Mouse (Mus musculus) heart, postnatal 36 days (tissue): ENCODE measurements around the gene N6amt1. TPM values are rescaled to one million over a fixed set of nuclear protein-coding genes. Genes with fewer than 3 reads are reported as not detected.

Source experiments
- DNase-seq, 2 experiments: peaks; one replicate each; pipeline ENCODE4 v3.0.0; 2021 to 2022
- intact Hi-C: fragments of 180-260 bp; cut with DNase I; formaldehyde crosslinking; loops from one replicate; pipeline ENCODE4 v1.15.1; 2025
- total RNA-seq, 2 experiments: library from RNA; stranded (reverse); gene quantifications; 2 replicates each; pipeline ENCODE4 v1.2.3; 2021

The N6amt1 gene
- total RNA-seq: 10 to 100 TPM; 17.4 to 21.8 TPM

DNA sequence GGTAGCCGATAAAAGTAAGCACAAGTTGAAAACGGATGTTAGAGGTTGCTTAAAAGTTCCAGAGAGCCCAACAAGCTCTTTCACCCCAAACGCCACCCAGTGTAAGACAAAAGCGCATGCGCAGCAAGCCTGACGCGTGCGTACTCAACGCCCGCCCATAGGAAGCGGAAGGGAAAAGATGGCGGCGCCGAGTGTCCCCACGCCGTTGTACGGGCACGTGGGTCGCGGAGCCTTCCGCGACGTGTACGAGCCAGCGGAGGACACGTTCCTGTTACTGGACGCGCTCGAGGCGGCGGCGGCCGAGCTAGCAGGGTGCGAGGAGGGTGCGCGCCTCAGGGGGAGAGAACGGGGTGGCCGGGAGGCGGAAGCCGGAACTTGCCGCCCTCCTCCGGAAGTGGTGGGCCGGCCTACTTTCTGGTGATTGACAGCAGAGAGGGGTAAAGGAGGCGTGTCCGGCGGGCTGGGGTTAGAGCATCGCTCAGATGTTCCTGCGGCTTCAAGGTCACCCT is at the start of gene N6amt1:
N6amt1 (plus strand) TSS at position 111 of the 509 bp plus-strand sequence.
- intact Hi-C loops: loop anchor here (5.0 kb wide), 1 partner anchor 87 kb away; no protein-coding TSS in a partner anchor
- DNase-seq: peak; percentile 92 to 99

DNA sequence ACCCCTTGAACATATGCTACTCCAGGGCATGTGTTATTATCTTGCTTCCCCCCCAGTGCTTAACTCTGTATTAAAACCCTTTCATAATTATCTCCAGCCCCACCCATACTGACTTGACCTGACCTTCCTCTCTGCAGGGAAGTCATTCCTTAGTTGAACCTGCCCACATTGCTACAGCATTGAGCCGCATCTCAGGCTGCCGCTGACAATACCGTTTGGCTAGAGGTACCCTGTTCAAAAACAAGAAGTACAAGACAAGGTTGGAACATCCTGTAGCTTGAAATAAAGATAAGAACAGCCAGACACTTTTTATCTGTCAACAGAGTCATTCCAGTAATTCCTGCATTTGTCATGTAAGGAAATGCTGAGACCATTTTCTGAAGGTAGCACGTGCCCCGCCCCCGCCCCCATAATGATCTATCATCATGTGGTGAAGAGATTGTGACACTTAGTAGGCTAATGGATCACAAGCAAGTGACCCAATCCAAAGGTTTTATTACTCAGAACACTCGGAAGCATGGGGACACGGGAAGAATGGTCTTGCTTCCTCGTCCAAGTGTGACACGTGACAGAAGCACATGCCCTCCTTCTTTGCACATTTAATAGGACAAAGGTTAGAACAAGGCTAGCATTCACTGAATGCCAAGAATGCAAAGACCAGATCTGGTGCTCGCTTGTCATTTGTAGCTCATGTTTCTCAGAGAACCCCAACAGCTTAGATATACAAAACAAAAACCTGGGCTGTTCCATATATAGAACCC is 48.6 kb upstream of the N6amt1 start:
- intact Hi-C loops: loop anchor here (5.0 kb wide), 1 partner anchor 43 kb away; no protein-coding TSS in a partner anchor
- peak in 1 of 2 experiments; percentile 23 for DNase-seq

DNA sequence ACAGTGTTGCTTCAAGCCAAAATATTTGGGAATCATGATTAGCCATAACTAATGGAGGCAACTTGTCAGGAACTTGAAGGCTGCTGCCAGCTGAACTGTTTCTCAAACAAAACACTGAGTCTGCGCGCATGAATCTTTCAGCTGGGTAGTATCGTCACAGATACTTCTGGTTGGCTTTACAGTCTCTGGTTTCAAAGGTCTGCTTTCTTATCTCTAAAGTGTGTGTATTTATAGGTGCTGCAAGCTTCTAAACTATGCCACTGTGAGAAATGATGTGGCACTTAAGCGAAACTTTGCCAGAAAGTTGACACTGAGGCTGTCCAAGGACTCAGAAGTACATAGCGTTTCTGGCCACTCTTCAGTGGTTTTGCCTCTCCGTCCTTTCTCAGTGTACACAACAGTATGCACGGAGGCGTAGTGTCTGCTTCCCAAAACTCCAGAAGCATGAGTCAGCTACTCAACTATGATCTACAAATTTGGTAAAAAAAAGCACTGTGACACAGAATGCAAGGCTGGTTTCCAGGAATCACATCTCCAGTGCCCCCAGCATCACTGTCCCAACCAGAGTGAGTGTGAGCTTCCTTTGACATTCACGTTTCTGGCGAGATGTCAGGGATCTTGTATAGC is 46.8 kb upstream of the N6amt1 start:
- DNase-seq: peak; percentile 17 to 38
- intact Hi-C loops: loop anchor here (5.0 kb wide), 1 partner anchor 45 kb away; no protein-coding TSS in a partner anchor

DNA sequence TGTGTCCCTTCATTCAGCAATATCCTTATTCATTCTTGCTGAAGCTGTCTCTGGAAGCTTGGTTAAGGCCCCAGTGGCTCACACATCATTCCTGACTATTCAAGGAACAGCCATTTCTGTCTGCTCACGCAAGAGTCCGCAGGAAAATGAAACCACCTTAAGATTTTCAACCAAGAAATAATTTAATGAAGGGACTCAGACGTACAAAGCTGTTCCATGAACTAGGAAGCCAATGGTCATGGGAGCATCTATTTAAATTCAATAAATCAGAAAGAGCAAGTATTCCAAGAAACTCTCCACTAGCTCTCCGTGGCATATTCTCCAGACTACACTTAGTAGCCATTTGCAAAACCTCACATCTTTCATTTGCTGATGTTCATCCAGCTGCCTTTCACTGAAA is 43.3 kb upstream of the N6amt1 start:
- DNase-seq: no peak
- intact Hi-C loops: no loop called here

DNA sequence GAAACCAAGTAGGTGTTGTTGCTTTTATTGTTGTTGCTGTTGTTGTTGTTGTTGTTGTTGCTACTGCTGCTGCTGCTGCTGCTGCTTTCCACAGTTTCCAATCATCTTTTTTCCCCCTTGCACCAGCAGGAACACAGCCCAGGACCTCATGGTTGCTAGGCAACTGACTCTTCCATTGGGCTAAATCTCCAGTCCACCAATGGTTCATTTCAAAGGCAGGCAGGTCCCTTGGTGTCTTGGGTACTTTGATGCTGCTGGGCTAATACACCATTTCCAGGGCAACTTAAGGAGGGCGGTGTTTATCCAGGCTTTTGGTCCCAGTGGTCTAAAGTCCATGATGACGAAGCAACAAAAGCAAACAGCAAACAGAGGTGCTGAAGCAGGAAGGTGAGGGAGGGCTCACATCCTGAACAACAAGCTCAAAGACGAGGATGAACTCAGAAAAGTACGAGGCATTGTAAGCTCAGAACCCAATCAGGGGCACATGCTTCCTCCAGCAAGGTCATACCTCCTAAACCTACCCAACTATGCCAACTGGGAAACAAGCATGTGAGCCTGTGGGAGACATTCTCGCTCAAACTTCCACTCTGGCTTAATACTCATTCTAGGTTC is 35.7 kb upstream of the N6amt1 start:
- intact Hi-C loops: no loop called here
- DNase-seq: no peak

DNA sequence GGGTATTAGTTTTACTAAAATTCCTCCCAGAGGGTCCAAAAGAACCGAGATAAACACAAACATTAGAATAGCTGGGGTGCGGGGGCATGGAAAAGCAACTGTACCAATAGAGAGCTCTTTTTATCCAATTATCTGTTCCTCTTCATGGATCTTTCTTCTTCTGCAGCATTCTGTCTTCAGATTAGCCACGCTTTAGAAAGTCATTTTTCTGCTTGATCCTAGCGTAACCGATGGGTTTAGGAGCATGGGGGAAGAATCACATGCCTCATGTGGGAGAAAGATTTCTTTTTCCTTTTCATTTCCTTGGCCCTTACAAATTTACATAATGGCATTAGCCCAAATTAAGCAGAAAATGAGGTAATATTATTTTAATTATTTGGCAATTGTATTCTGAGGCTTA is 35.0 kb upstream of the N6amt1 start:
- no peak for DNase-seq
- intact Hi-C loops: no loop called here

DNA sequence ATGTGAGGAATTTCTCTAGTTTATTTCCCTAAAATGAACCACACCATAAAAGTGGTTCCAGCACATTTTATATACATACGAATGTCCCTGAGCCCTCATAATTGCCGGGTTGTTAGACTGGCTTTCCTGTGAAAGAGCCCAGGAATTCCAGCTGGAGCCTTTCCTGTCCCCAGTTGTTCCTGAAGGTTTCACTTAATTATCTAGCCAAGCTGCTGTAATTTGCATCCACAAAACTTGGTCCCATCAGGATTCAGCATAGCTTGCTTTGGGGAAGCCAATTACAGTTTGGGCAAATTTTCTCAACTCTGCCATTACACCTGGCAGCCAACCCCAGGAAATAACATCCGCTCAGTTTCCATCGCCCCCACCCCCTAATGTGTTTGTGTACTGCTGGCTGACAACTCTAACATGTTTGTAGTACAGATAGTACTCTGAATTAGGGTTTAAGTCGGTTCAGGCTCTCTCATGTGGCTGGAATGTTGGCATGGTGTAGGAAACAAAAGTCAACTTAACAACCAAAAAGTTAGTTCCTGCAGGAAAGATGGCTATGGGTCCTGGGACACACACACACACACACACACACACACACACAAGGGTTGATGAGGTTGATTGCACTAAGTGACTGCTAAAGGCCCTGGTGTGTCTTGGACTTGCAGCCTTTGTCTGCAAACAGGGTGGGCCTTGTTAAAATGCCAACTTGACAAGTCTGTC is 34.3 kb upstream of the N6amt1 start:
- peak in 1 of 2 experiments; percentile 31 for DNase-seq
- intact Hi-C loops: no loop called here

DNA sequence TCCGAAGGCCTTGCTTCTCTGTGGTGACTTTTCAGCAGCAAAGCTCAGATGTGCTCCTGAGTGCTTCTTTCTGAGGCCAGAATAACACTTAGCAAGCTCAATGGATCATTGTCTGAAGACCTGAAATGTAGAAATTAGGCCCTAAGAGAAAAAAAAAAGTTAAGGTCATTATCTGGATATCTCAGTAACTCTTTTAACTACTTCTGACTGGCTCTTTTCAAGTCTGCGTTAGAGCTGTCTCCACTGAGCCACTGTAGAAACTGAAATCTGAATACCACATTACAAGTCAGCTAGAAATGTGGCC is 33.8 kb upstream of the N6amt1 start:
- no peak for DNase-seq
- intact Hi-C loops: no loop called here

DNA sequence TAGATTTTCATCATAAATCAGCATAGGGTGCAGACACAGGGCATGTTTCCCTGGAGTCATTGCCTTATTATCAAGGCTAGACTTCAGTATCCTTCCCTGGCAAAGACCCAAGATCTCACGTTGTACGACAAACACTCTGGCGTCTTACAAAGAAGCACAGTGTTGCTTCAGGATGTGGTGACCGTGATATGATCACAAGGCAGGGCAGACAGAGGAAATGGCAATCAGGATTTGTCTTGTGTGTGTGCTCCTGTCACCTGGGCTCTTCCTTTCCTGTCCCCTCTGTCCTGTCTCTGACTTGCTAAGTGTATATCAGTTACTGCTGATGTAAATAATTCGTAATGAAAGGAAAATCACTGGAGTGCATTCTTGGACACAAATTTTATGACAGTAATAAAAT is 29.4 kb upstream of the N6amt1 start:
- DNase-seq: no peak
- intact Hi-C loops: no loop called here

DNA sequence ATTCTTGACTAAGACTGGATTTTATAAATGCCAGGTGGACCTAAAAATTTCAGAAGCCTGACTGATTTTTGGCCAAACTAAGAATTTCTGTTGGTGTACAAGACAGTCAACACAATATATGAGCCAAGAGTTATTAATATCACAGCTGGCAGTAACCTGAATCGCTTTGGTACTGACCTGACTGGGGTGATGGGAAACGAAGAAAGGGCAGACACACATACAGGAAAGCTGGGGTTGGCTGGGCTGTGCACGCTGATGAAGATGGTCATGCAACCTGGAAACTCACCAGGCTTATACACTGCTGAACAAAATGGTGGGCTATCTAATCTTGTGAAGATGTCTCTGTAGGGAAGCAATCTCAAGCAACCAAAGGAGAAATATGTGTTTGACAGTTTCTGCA is 24.0 kb upstream of the N6amt1 start:
- DNase-seq: no peak
- intact Hi-C loops: no loop called here

DNA sequence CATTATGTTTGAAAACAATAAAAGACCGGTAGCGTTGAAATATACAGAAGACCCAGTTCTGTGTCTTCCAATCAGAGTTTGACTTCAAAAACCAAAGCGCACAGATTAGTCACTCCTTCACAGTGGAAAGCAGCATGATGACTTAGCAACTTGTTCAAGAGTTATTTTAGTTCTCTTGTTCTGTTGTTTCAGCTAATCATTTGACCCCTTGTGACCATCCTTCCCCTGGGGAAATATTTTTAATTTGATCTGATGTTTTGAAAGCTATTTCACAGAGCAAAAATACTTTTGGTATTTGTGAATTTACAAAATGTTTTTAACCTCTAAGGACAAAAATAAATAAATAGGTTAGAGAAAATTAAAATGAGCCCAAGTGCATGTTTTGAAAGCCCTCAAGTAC is 19.2 kb upstream of the N6amt1 start:
- DNase-seq: no peak
- intact Hi-C loops: no loop called here

DNA sequence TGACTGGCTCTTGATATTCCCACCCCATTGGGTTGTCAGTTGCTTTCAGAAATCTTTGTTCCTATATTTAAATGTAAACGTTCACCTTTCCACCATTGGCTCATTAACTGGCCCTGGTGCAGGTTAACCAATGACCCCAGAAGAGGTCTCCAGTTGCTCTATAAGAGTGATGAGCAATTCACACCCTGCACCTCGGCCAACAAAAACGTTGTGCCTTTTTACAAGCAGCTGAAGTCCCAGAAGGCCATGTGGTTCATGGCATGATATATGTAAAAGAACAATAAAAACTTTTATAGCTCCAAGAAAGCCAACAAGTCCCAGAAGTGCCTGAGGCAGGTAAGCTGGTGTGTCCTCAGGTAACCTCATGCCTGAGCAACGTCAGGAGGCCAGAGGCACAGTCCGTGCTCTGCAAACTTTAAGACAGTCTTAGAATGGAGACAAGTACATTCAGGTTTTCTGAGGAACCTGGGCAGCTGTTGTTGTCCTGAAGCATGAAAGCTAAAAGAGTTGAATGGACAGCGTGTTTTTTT is 12.9 kb upstream of the N6amt1 start:
- no peak for DNase-seq
- intact Hi-C loops: no loop called here

DNA sequence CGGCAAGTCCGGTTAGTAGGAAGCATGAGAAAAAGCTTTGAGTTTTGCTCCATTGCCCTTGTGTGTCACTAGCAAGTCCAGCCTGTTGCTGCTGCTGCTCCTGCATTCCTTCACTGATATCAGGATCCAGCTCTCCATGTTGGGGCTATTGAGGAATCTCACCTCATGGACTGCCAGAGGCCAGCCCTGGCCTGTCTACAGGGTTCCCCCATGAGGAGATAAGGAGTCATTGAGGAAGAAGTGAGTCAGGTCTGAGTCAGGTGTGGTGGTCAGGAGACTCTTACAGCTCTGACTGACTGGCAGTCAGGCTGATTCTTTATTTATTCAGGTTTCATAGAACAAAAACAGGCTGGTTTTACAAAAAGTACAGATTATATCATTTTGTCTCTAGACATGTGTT is 5.9 kb upstream of the N6amt1 start:
- intact Hi-C loops: no loop called here
- DNase-seq: peak in 1 of 2 experiments; percentile 30

DNA sequence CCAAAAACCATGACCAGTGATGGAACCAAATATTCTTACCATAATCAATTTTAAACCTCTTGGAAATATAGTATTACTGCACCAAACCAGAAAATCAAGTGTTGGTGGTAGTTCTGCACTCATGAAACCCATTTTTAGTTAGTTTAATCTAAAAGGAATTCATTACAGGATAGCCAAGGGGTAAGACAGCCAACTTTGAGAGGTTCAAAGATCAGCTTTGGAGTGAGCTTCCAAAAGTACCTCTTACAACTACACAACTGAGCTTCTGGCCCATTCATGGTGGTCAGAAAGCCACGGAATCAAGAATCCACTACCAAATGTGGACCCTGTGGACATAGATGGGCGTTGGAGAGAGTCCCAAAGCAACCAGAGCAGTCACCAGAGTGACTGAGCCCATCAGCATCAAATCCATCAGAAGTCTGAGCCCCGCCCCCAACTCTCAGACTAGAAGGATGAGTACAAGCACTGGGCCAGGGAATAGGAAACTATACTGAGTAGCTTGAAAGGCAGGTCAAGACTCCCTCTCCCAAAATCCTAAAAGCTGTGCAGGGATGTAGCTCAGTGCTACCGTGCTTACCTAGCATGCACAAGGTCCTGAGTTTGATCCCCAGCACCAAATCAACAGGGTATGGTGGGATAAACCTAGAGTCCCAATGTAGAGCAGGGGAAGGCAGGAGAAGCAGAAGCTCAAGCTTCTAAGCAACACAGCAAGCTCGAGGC is 2.4 kb upstream of the N6amt1 start:
- intact Hi-C loops: loop anchor here (5.0 kb wide), 1 partner anchor 84 kb away; no protein-coding TSS in a partner anchor
- no peak for DNase-seq

DNA sequence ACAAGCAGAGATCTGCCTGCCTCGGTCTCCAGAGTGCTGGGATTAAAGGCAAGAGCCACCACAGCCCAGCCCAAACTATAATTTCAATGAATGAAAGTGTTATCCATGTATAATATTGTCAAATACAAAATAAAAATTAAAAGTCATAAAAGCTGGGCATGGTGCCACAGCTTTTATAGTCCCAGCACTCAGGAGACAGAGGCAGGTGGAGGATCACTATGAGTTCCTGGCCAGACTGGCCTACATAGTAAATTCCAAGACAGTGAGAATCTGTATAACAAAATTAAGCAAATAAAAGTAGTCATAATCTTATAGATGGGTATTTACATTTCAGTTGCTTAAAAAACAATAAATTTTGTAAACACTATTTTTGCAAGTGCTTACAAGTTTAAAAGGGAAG is 380 bp upstream of the N6amt1 start:
- intact Hi-C loops: loop anchor here (5.0 kb wide), 1 partner anchor 86 kb away; no protein-coding TSS in a partner anchor
- DNase-seq: no peak

DNA sequence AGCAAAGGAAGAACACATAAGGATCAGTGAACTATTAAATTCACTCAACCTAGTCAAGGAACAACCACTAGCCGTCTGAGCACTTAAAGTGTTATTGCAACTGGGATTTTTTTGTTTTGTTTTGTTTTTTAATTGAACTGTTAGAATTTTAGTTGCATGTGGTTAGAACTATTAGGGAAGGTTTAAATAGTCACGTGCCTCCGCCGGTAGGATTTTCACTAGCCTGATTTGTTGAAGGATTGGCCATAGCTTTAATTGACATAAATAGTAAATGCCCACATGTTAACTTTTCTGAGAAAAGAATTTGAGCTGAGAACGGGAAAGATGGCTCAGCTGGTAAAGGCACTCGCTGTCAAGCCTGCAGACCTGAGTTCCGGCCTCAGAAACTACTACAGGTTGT is 763 bp downstream of the N6amt1 start:
- DNase-seq: no peak
- intact Hi-C loops: loop anchor here (5.0 kb wide), 1 partner anchor 87 kb away; no protein-coding TSS in a partner anchor

DNA sequence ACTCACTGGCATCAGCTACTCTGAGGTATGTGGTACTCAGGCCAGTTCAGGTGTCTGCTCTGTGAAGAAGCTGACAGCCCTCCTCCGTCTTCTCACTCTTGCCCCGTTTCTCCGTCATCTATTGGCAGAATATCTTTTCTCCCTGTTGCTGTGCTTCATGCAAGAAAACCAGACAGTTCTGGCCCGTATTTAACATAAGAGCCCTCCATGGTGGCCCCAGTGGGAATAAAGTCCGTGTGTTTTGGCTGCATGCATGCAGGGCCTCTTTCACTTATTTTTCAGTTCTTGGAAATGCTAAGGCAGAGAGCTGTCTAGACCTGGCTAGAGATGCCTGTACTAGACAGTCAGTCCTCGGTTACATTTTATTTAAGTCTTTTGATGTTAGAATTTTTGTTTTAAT is 6.1 kb downstream of the N6amt1 start:
- intact Hi-C loops: no loop called here

DNA sequence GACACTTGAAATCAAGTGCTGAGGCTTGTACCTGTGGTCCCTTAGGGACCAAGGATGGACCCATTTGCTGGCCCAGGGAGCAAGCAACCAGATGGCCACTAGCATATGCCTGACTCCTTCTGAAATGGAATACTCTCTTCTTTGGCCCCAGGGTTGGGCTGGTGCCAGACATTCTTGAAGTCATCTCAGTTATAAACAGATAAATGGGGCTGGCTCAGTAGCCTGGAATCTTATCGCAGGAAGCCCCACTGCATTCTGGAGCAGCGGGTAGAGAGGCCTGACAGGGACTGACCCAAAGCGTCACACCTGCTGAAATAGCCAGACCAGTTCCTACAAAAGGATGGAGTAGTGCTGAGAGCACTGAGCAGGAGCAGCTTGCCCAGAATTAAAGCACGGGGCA is 10.2 kb downstream of the N6amt1 start:
- intact Hi-C loops: no loop called here
- DNase-seq: no peak

More for the DNA sequence above, 6.1 kb downstream of the N6amt1 start:
- no peak for DNase-seq

DNA sequence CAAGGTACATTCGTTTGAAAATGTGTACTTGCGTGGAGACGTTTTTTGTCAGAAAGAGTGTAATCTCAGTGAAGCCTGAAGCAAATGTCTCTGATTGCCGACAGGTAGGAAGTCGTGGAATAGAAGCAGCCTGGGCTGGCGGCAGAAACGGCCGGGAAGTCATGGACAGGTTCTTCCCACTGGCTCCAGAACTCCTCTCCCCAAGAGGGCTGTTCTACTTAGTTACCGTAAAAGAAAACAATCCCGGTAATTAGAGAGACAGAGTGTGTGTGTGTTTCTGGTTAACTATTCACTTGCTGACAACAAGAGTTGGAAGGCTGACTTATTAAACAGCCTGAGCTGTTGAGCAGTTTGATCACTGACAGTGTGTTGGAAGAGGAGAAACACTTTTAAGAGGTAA is 12.1 kb downstream of the N6amt1 start:
- intact Hi-C loops: no loop called here
- no peak for DNase-seq

DNA sequence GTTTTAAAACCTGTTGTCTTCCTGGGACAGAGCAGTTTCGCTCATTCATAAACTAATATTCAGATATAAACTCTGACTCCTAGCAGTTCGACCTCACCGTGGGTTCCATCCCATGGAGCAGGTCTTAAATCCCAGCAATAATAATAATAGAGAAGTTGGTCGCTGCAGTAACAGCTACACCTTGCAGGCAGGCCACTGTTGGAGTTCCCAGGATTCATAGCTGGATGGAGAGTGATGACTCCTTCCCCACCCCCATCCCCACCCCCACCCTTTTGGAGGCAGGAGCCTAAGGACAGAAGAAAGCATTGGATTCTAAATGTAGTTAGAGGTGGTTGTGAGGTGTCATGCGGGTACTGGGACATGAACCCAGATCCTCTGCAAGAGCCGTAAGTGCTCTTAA is 12.5 kb downstream of the N6amt1 start:
- intact Hi-C loops: no loop called here
- DNase-seq: no peak
